Comparison of ENCODE assay signal across 21 mouse cellular contexts in genomic region chr8:108796076-108796475, GRCm38 (mm10).
"Had no signal": no experiment of that assay in that cellular context is flagged by ENCODE, and none has a peak within 500 bp of the region (broad histone marks: within the 10 kb centered on the region; RNA-seq: fewer than 3 reads in every experiment).

No protein-coding gene starts in this region.

- H3K4me3 ChIP-seq: limb, embryonic 12.5 days; limb, embryonic 15.5 days; midbrain, embryonic 10.5 days; midbrain, embryonic 13.5 days; neural tube, embryonic 12.5 days; neural tube, embryonic 15.5 days; stomach, embryonic 15.5 days had no signal

- H3K4me2 ChIP-seq: limb, embryonic 12.5 days; limb, embryonic 15.5 days; liver, embryonic 11.5 days; lung, embryonic 14.5 days; midbrain, embryonic 13.5 days; neural tube, embryonic 12.5 days; neural tube, embryonic 15.5 days; stomach, embryonic 15.5 days had no signal

- H3K27ac ChIP-seq: kidney, postnatal 0 days; limb, embryonic 12.5 days; limb, embryonic 15.5 days; liver, embryonic 14.5 days; macrophage; midbrain, embryonic 10.5 days; midbrain, embryonic 13.5 days; neural tube, embryonic 12.5 days; neural tube, embryonic 15.5 days; stomach, embryonic 15.5 days had no signal

- H3K27me3 ChIP-seq: limb, embryonic 12.5 days; limb, embryonic 15.5 days; midbrain, embryonic 13.5 days; neural tube, embryonic 12.5 days; neural tube, embryonic 15.5 days; stomach, embryonic 15.5 days had no signal

- DNase-seq: kidney, postnatal 25 days; left cerebral cortex, postnatal 4 days; liver, postnatal 0 days; lung, embryonic 14.5 days; right cerebral cortex, adult 18-20 months; right cerebral cortex, postnatal 14 days; spleen, adult 18-20 months; thymus, adult 18-20 months; thymus, postnatal 36 days had no signal

- H3K9me3 ChIP-seq: neural tube, embryonic 15.5 days; stomach, embryonic 15.5 days had no signal

- ATAC-seq: liver, postnatal 0 days; lung, postnatal 0 days; midbrain, embryonic 13.5 days had no signal

- H3K9ac ChIP-seq: limb, embryonic 12.5 days; limb, embryonic 15.5 days; liver, embryonic 14.5 days; liver, postnatal 0 days; lung, embryonic 14.5 days; midbrain, embryonic 13.5 days; neural tube, embryonic 12.5 days; neural tube, embryonic 15.5 days; stomach, embryonic 15.5 days had no signal
